Mouse (Mus musculus): ENCODE results near the gene Calhm3.
"Not testable (repeated sequence)": the region's sequence is repeated elsewhere in the genome, so short reads cannot be mapped to it uniquely, and the experiment has no call there.

The Calhm3 gene

DNA sequence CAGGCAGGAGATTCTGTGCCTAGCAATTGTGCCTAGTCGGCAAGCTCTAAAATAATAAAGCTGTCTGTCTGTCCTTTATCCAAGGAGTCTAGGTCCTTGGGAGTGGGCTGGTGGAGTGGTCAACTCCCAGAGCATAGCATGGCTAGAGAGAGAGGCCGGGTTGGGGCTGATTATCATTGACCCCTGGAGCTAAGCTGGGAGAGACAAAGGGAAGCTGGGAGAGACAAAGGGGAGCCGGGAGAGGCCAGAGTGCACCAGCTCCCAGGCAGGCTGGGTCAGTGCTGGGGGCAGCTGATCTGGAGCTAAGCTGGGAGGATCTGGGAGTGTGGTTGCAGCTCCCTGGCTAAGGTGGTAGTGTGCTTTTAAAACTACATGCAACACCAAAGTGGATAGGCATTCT is 9.2 kb upstream of the Calhm3 start:
- no peak for DNase-seq

- no peak for DNase-seq
Measured at GRCm38 (mm10) chr19:47163176-47163744, 5.7 kb upstream of the Calhm3 start.

DNA sequence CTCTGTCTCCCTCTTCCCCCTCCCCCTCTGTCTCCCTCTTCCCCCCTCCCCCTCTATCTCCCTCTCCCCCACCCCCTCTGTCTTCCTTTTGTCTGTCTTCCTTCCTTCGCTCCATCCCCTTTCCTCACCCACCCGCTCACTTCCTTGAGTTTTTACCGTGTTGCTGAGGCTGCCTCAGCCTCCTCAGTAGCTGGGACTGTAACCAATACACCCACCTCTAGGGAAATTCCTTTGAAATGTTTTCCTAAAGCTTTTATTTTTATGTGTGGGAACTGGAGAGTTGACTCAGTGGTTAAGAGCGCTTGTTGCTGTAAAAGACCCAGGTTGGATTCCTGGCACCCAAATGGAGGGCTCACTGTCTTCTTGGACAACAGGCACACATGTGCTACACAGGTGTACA is 4.1 kb upstream of the Calhm3 start:
- no peak for DNase-seq

- no peak for DNase-seq
Measured at GRCm38 (mm10) chr19:47153767-47154166, 3.8 kb downstream of the Calhm3 start.

GRCm38 (mm10) chr19:47152062-47152369 is 5.5 kb downstream of the Calhm3 start:
- no peak for DNase-seq

GRCm38 (mm10) chr19:47151332-47152061 is 6.1 kb downstream of the Calhm3 start:
- no peak for DNase-seq

DNA sequence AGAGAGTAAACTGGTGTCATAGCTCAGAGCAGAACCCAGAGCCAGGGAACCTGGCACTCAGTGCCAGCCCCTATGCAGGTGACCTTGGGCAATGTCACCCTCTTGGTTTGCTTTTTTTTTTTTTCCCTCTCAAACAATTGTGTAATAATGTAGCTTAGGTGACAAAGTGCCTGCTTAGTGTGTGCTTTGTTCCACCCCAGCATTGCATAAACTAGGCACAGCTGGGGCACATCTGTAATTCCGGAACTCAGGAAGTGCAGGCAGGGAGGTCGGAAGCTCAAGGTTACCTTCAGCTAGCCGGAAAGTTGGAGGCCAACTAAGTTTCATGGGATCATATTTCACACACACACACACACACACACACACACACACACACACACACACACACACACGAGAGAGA is 7.7 kb downstream of the Calhm3 start:
- no peak for DNase-seq

DNA sequence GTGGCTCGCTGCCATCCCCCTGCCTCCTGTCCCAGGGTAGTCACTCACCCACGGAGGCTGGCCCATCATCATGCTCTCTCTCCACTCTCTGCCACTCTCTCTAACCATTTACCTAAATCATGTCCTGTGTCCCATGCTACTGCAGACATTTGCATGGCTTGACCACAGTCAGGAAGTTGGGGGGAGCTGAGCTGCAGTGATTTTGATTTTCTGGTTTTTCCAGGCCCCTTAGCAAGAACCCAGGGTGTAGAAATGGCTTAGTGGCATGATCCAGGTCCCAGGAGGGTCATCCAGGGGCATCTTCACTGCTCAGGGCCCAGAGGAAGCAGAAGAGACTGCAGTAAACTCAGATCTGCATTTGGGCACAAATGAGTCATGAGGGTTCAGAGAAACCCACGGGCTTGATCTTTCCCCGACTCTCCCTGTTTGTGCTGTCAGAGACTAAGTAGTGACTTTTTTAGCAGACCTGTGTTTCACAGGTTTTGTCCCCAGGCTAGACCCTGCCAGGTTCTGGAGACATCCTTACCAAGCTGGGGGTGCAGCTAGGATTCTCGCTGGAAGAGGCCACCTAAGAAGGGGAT is 9.2 kb downstream of the Calhm3 start:
- DNase-seq, result no peak

DNA sequence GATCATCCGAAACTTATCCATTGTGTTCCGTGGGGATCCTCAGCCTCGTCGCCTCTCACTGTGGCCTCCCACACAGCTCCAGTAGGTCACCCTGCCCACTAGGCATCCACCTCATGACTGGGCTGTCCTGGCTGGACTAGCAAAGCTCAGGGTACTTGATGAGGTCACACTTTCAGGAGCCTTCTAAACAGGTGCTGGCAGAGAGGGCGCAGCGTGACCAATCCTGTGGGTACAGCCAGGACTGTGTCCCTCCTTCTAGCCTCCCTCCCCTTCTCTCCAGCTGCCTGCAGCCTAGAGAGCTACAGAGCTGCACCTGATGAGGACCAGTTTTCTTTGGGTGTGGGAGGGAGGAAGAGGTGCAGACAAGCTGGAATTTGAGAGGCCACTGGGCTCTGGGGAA is 13.4 kb downstream of the Calhm3 start, which contains the start of gene Calhm1:
Gene Calhm1, minus strand, starts transcription at position 101 of the 400 bp plus-strand sequence.
- DNase-seq, result no peak

DNA sequence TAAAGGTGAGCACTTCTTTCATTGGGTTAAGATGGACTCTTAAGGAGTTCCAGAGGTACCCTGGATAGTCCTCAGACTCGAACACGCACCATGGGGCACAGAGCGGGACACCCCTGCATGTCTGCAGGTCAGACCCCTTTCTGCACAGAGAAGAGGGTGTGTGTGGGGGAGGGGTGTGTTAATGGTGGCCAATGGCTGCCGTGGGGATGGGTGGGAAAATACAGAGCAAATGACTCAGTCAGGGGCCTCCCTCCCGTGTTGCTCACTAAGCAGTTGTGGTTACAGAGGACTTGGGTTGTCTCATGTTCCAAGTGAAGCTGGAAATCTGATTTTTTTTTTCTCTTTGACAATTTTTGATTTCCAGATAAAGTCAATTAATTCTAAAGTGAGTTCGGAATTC is 15.1 kb downstream of the Calhm3 start:
- no peak for DNase-seq

DNA sequence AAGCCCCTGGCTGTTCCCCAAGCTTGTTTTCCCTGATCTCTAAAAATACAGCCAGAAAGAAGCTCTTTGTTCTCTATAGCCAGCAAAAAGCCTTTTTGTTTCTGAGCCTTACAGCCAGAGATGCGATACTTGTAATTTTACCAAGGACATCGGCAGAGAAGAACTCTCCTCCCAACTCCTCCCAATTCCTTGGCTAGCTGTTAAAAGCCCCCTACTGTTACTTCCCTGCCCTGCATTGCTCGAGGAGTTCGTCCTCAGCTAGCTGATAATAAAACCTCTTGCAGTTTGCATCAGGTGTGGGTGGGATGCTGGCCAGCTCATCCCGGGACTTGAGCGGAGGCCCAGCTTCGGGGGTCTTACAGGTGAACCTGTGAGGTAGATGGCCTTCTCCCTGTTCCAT is 18.0 kb downstream of the Calhm3 start:
- DNase-seq, result not testable (repeated sequence)

DNA sequence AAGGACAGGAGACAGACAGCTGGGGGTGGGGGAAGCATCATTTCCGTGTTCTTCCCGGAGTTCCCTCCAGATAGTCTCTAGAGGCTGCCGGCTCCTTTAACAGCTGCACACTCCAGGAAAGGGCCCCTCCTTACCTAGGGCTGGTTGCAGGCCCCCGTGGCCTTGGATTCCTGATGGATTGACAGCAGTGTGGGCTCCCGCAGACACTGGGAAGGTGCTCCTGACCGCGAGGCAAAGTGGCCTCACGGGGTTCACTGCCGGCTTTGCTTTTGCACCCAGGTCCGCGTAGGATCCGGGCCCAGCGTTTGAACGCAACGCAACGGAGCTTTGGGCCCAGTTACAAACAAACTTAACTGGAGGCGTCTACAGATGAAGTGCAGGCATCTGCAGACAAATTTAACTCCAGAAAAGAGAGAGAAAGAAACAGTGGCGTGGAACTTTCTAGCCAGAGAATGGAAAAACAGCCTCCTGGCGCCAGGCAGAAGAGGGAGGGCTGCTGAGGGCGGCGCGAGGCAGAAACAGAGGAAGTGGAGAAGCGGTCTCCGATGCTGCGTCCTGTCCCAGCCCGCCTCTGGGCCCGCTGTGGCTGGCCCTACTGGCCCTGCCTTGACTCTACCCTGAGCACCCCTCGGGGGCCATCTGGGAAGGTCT is 19.7 kb downstream of the Calhm3 start, which contains the start of gene Calhm2:
Gene Calhm2, minus strand, starts transcription at position 524 of the 651 bp plus-strand sequence.
- peak; percentile 41 to 44 for DNase-seq

- DNase-seq, result peak in 1 of 2 experiments; percentile 9
Measured at GRCm38 (mm10) chr19:47137051-47137581, 20.4 kb downstream of the Calhm3 start.

- no peak for DNase-seq
Measured at GRCm38 (mm10) chr19:47136170-47136569, 21.4 kb downstream of the Calhm3 start.

GRCm38 (mm10) chr19:47135568-47135967 is 22.0 kb downstream of the Calhm3 start:
- DNase-seq, result no peak

DNA sequence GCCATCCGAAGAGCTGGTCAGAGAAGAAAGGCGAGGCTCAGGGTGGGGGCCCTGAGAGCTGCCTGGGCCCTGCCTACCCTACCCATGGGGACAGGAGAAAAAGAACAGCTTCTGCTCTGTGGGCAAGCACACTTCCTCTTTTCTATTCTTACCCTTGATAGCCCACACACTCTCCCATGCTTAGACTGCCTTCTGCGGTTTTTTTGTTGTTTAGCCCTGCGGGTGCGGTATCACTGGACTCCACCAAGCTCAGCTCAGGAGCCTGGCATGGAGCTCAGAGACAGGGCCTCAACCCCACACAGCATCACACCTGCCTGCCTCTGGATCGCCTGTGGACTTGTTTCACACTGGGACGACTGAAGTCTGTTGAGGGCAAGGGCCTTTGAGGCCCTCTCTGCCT is 24.4 kb downstream of the Calhm3 start:
- no peak for DNase-seq

- no peak for DNase-seq
Measured at GRCm38 (mm10) chr19:47130551-47131125, 26.9 kb downstream of the Calhm3 start.

DNA sequence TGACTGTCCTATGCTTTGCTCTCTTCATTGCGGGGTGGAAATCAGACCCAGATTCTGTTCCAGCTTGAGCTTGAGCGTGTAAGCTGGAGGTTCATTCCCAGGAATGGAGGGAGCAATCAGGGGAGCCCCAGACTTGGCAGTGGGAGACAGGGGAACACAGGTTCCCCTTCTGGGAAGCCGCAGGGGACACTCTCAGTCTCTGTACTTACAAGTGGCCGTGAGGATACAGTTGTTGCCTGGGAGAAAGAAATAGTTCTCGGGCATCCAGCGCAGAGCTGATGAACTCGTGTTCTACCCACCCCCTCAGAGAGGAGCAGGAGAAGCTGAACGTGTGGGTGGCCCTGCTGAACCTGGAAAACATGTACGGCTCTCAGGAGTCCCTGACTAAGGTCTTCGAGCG is 28.7 kb downstream of the Calhm3 start:
- DNase-seq, result no peak

- no peak for DNase-seq
Measured at GRCm38 (mm10) chr19:47128164-47128563, 29.4 kb downstream of the Calhm3 start.

DNA sequence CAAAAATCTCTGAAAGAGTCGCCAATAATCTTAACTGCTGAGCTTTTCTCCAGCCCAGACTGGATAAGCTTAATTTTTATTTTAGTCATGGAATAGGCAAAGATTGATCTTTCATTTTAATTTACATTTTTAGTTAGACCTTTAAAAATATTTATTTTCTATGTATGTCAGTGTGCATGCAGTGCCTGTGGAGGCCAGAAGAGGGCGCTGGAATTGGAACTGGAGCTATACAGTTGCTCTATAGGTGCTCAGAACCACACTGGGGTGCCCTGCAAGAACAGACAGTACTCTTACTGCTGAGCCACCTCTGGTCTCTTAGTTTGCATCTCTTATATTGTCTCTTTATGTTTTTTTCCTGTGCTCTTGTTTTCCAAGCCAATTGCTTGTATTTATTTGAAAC is 34.8 kb downstream of the Calhm3 start:
- no peak for DNase-seq

- no peak for DNase-seq
Measured at GRCm38 (mm10) chr19:47121054-47121453, 36.5 kb downstream of the Calhm3 start.

DNA sequence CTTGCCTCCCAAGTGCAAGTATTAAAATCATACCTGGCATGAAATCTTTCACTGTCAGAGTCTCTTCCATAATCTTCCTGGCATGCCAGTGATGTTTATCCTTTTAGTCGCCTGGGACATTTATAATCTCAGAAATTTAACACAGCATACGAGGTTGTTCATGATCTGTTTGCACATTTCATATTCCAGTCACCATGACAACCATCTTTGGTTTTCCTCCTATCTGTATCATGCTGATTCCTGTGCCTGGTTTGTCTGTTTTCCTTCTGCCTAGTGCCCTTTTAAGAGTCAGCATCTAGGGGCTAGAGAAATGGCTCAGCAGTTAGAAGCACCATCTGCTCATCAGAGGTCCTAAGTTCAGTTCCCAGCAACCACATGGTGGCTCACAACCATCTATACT is 38.9 kb downstream of the Calhm3 start:
- no peak for DNase-seq

- DNase-seq, result no peak
Measured at GRCm38 (mm10) chr19:47104641-47105271, 52.8 kb downstream of the Calhm3 start.

Data from thymus, adult 18-20 months (tissue).